Mouse (Mus musculus) brain, embryonic 14.5 days (tissue): ENCODE data around the gene Cog2.

Experiments
- CTCF ChIP-seq: fragments of 200-500 bp; IDR thresholded peaks from 2 replicates; pipeline ENCODE4 v1.5.1; 2012; ENCODE audit warnings: inconsistent platforms, mild to moderate bottlenecking, moderate library complexity, borderline replicate concordance; ENCODE audit not compliant: insufficient read depth, insufficient read length; ENCODE audit errors: extremely low read depth
- POLR2A ChIP-seq: fragments of 200-500 bp; IDR thresholded peaks from 2 replicates; pipeline ENCODE4 v1.6.1; 2012; ENCODE audit warnings: mild to moderate bottlenecking, inconsistent platforms, borderline replicate concordance; ENCODE audit not compliant: poor library complexity, insufficient read depth, insufficient read length, severe bottlenecking; ENCODE audit errors: extremely low read depth

- no peak for TF ChIP-seq POLR2A
- TF ChIP-seq CTCF = no peak
Observed at GRCm38 (mm10) chr8:124540906-124541305, 20.3 kb downstream of the Cog2 start.
